Mouse (Mus musculus) midbrain, embryonic 11.5 days (tissue): Measurements from ENCODE around the gene Tigar. TPM values are rescaled to one million over a fixed set of nuclear protein-coding genes. Genes with fewer than 3 reads are reported as not detected.

Experiments
- ATAC-seq: fragments of 200-750 bp; cut with Nextera tagmentation; 2 replicates; pipeline ENCODE4 v1.8.0; 2017; ENCODE audit warnings: moderate TSS enrichment, moderate library complexity; ENCODE audit not compliant: low FRiP score
- DNase-seq: peaks from one replicate; pipeline ENCODE4 v3.0.0; 2015; ENCODE audit warnings: low spot score; ENCODE audit errors: missing footprints
- H3K27ac ChIP-seq: fragments of 300-500 bp; sonication (generic); 2 replicates; pipeline ENCODE4 v1.5.1; 2014; ENCODE audit warnings: low read depth, low read length
- H3K27me3 ChIP-seq: fragments of 300-500 bp; sonication (generic); 2 replicates; pipeline ENCODE4 v1.6.1; 2014; ENCODE audit warnings: mild to moderate bottlenecking, low read length, moderate library complexity, mixed read lengths; ENCODE audit not compliant: control insufficient read depth, insufficient read depth
- H3K36me3 ChIP-seq: fragments of 300-500 bp; sonication (generic); 2 replicates; pipeline ENCODE4 v1.6.1; 2014; ENCODE audit warnings: mild to moderate bottlenecking, low read length, moderate library complexity, mixed read lengths; ENCODE audit not compliant: control insufficient read depth, insufficient read depth
- H3K4me1 ChIP-seq: fragments of 300-500 bp; sonication (generic); 2 replicates; pipeline ENCODE4 v1.6.1; 2014; ENCODE audit warnings: low read length; ENCODE audit not compliant: control insufficient read depth, insufficient read depth
- H3K4me2 ChIP-seq: fragments of 300-500 bp; sonication (generic); 2 replicates; pipeline ENCODE4 v1.6.1; 2014; ENCODE audit warnings: mild to moderate bottlenecking, moderate library complexity
- H3K4me3 ChIP-seq: fragments of 300-500 bp; sonication (generic); 2 replicates; pipeline ENCODE4 v1.5.1; 2014; ENCODE audit warnings: low read depth, low read length
- H3K9ac ChIP-seq: fragments of 300-500 bp; sonication (generic); 2 replicates; pipeline ENCODE4 v1.6.1; 2014; ENCODE audit warnings: low read length
- H3K9me3 ChIP-seq: fragments of 300-500 bp; sonication (generic); 2 replicates; pipeline ENCODE4 v1.6.1; 2016; ENCODE audit warnings: low read length; ENCODE audit not compliant: control insufficient read depth
- WGBS: fragments of 180-500 bp; shearing (Covaris S2); extraction: QIAGEN DNeasy Blood & Tissue Kit; methylation state at CpG from one replicate; pipeline ENCODE4 v1.1.7; 2014; 5-methylcytosine and 5-hydroxymethylcytosine counted together
- polyA plus RNA-seq: library from polyadenylated mRNA; unstranded; fragments of >200 nt; fragmentation: Nextera tagmentation; extraction: Ambion mirVana; gene quantifications from 2 replicates; pipeline ENCODE4 v1.2.1, GENCODE M21; 2014

Tigar gene
- polyA plus RNA-seq, 1 experiment from 2014 or later = 6.9 TPM

- Histone ChIP-seq H3K4me1 (peaks cover 30% of the 10 kb centered on the region), H3K4me3 (no peak overlapping the region)
- ATAC-seq = no peak
These were observed 34.4 kb upstream of the Tigar start for GRCm38 (mm10) chr6:127143576-127144288.

GRCm38 (mm10) chr6:127143124-127143520 lies 33.8 kb upstream of the Tigar start:
- Histone ChIP-seq H3K9ac (no peak overlapping the region), H3K27me3 (no peaks in the 10 kb centered on the region), H3K9me3 (no peaks in the 10 kb centered on the region), H3K4me1 (peaks cover 28% of the 10 kb centered on the region), H3K4me2 (no peak overlapping the region), H3K27ac (peak overlapping the region; percentile 30; the same call in 1 of the 2 replicates), H3K36me3 (peaks cover 27% of the 10 kb centered on the region), H3K4me3 (no peak overlapping the region)
- DNase-seq = no peak
- ATAC-seq = no peak
- 79% methylated on average over 10 of the region's 10 CpGs for WGBS

More at GRCm38 (mm10) chr6:127143576-127144288, 34.4 kb upstream of the Tigar start:
- H3K4me2 ChIP-seq = no peak overlapping the region
- H3K27ac ChIP-seq = no peak overlapping the region
- no peaks in the 10 kb centered on the region for H3K27me3 ChIP-seq
- H3K36me3 ChIP-seq = peaks cover 25% of the 10 kb centered on the region
- 84% methylated on average over 7 of the region's 7 CpGs for WGBS
- peak; percentile 76 for DNase-seq
- H3K9me3 ChIP-seq = no peaks in the 10 kb centered on the region
- no peak overlapping the region for H3K9ac ChIP-seq

GRCm38 (mm10) chr6:127142154-127143123 lies 33.1 kb upstream of the Tigar start:
- Histone ChIP-seq H3K9me3 (no peaks in the 10 kb centered on the region), H3K36me3 (peaks cover 30% of the 10 kb centered on the region), H3K4me3 (no peak overlapping the region), H3K9ac (no peak overlapping the region), H3K27me3 (no peaks in the 10 kb centered on the region), H3K4me1 (peaks cover 22% of the 10 kb centered on the region), H3K27ac (peak overlapping the region; percentile 30; the same call in 1 of the 2 replicates), H3K4me2 (no peak overlapping the region; the same call in 1 of the 2 replicates)
- ATAC-seq (peak; percentile 45; the same call in 1 of the 2 replicates), DNase-seq (peak; percentile 95)
- 24% methylated on average over 9 of the region's 10 CpGs for WGBS

- Histone ChIP-seq H3K27me3 (no peaks in the 10 kb centered on the region), H3K9ac (no peak overlapping the region), H3K27ac (no peak overlapping the region), H3K4me2 (no peak overlapping the region), H3K4me1 (peaks cover 10% of the 10 kb centered on the region; the same call in 1 of the 2 replicates), H3K9me3 (no peaks in the 10 kb centered on the region), H3K36me3 (peaks cover 25% of the 10 kb centered on the region), H3K4me3 (no peak overlapping the region)
- ATAC-seq = no peak
- DNase-seq = peak; percentile 82
- 95% methylated on average over 11 of the region's 11 CpGs for WGBS
These were observed 29.6 kb upstream of the Tigar start for GRCm38 (mm10) chr6:127138962-127139361.

- Histone ChIP-seq H3K4me3 (no peak overlapping the region), H3K4me1 (peaks cover 8% of the 10 kb centered on the region; the same call in 1 of the 2 replicates), H3K4me2 (no peak overlapping the region), H3K27ac (peak overlapping the region; percentile 32), H3K36me3 (peaks cover 17% of the 10 kb centered on the region), H3K9ac (no peak overlapping the region; the same call in 1 of the 2 replicates), H3K27me3 (no peaks in the 10 kb centered on the region), H3K9me3 (no peaks in the 10 kb centered on the region)
- 42% methylated on average over 16 of the region's 16 CpGs for WGBS
- ATAC-seq = peak; percentile 67
- DNase-seq = peak; percentile 83
These were observed 24.3 kb upstream of the Tigar start for GRCm38 (mm10) chr6:127133433-127134245.

- no peaks in the 10 kb centered on the region for H3K9me3 ChIP-seq
- no peak overlapping the region for H3K4me2 ChIP-seq
- H3K36me3 ChIP-seq = peaks cover 13% of the 10 kb centered on the region
- no peak overlapping the region for H3K4me3 ChIP-seq
- ATAC-seq = no peak
- no peaks in the 10 kb centered on the region for H3K27me3 ChIP-seq
- H3K4me1 ChIP-seq = peaks cover 8% of the 10 kb centered on the region; the same call in 1 of the 2 replicates
- 80% methylated on average over 3 of the region's 3 CpGs for WGBS
- H3K9ac ChIP-seq = no peak overlapping the region
- H3K27ac ChIP-seq = no peak overlapping the region
- DNase-seq = peak; percentile 65
These were observed 23.4 kb upstream of the Tigar start for GRCm38 (mm10) chr6:127132719-127133118.

GRCm38 (mm10) chr6:127131946-127132345 lies 22.6 kb upstream of the Tigar start:
- DNase-seq = peak; percentile 81
- no peak overlapping the region for H3K27ac ChIP-seq
- H3K9ac ChIP-seq = no peak overlapping the region
- peaks cover 8% of the 10 kb centered on the region; the same call in 1 of the 2 replicates for H3K4me1 ChIP-seq
- ATAC-seq = no peak
- 69% methylated on average over 3 of the region's 3 CpGs for WGBS
- no peak overlapping the region for H3K4me2 ChIP-seq
- H3K4me3 ChIP-seq = no peak overlapping the region
- H3K9me3 ChIP-seq = no peaks in the 10 kb centered on the region
- peaks cover 16% of the 10 kb centered on the region for H3K36me3 ChIP-seq
- no peaks in the 10 kb centered on the region for H3K27me3 ChIP-seq

GRCm38 (mm10) chr6:127130377-127130776 lies 21.0 kb upstream of the Tigar start:
- ATAC-seq = no peak
- WGBS = 67% methylated on average over 13 of the region's 13 CpGs
- Histone ChIP-seq H3K9ac (no peak overlapping the region), H3K36me3 (peaks cover 19% of the 10 kb centered on the region), H3K9me3 (no peaks in the 10 kb centered on the region), H3K27me3 (no peaks in the 10 kb centered on the region), H3K27ac (no peak overlapping the region), H3K4me2 (no peak overlapping the region), H3K4me3 (no peak overlapping the region), H3K4me1 (peaks cover 8% of the 10 kb centered on the region; the same call in 1 of the 2 replicates)
- DNase-seq = peak; percentile 84
